Mouse (Mus musculus) brain, embryonic 14.5 days (tissue): ENCODE results near the gene Ascc2.

ENCODE experiments used
- CTCF ChIP-seq: fragments of 200-500 bp; IDR thresholded peaks from 2 replicates; pipeline ENCODE4 v1.5.1; 2012; ENCODE audit warnings: inconsistent platforms, mild to moderate bottlenecking, moderate library complexity, borderline replicate concordance; ENCODE audit not compliant: insufficient read depth, insufficient read length; ENCODE audit errors: extremely low read depth
- POLR2A ChIP-seq: fragments of 200-500 bp; IDR thresholded peaks from 2 replicates; pipeline ENCODE4 v1.6.1; 2012; ENCODE audit warnings: mild to moderate bottlenecking, inconsistent platforms, borderline replicate concordance; ENCODE audit not compliant: poor library complexity, insufficient read depth, insufficient read length, severe bottlenecking; ENCODE audit errors: extremely low read depth

DNA sequence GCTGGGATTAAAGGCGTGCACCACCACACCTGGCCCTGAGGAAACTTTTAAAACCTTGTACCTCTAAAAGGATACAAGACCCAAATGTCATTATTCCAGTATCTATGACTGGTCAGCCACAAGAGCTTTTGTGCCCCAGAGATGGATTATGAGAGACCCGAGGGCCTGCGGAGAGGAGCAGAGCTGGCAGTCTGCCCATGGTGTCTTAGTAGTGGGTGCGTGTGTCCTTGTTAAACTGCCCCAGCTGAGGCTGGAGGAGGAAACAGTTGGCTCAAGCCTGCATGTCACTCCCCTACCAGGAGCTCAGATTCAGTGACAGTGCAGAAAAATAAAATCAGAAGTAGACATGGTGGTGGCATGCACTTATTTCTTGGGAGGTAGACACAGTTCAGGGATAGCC, 47.5 kb downstream of the Ascc2 start:
- TF ChIP-seq CTCF (no peak), POLR2A (no peak)
